ENCODE assay signal across 1 mouse cellular context in the genomic region with DNA sequence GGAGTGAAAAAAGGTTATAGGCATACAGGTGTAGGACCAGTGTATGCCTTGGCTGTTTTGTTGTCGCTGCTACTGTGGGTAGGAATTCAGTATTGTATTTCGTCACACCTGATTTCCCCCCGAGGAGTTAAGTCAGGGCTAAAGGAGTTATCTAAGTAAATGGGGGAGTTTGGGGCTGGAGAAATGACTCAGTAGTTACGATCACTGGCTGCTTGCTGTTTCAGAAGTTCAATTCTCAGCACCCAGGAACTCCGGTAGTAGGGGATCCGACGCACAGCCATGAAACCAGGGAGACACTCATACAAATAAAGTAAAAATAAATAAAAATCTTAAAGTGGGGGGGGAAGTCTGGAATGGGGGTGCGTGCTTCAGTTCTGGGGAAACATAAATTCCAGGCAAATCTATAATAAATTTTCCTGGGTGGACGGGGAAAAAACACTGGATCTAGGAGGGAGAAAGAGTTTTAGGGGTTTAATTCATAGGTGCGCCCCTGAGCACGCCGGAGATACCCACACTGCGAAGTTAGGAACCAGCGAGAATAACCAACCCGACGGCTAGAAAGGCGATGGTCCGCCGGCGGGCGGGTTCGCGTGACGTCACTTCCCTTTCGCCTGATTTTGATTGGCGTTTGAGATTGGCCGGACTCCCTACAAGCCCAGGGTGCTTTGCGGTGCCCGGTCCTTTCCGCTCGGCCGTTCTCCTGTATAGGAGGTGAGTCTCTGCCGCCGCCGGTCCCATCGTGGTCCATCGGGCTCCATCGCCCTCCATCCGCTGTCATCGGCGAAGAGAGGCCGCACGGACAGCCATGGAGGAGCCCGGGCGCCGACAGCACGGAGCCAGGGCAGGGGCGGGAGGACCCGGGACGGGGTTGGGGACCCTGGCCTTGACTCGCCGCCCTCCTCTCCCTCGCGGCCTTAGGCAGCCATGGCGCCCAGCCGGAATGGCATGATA.
TF ChIP-seq lines count a peak whose summit lies in the region.

A gene (plus strand): TSS at position 616 of the 951 bp plus-strand sequence.

TF ChIP-seq in MEL, 35 proteins besides CTCF, POLR2A, EP300 and RAD21 (continued from another document):
- TF ChIP-seq MXI1 (IDR thresholded peaks at IDR 0.05; ENCODE audit: low read depth, low read length) (peak; percentile 74), JUND (IDR thresholded peaks at IDR 0.05; ENCODE audit: low read depth, low read length) (no peak), ELF1 (IDR thresholded peaks at IDR 0.05; ENCODE audit: low read depth, low read length) (peak; percentile 37; the same call in 1 of the 2 replicates), MAZ (IDR thresholded peaks at IDR 0.05; ENCODE audit: low read depth, low read length) (peak; percentile 67; the same call in 1 of the 2 replicates)
